Comparison of ENCODE assay signal across 8 mouse cellular contexts in genomic region chr12:32819823-32820605, GRCm38 (mm10). TPM values are rescaled to one million over a fixed set of nuclear protein-coding genes. Genes with fewer than 3 reads are reported as not detected.
DNase-seq lines count a peak whose midpoint lies in the region; ATAC-seq lines count a peak whose summit lies in the region.

No protein-coding gene starts in this region.

- H3K4me3 ChIP-seq in heart, embryonic 14.5 days (ENCODE audit: control insufficient read depth in 1 of 2, insufficient read depth in 1 of 2, low read depth in 1 of 2, low read length in 2 of 2): peak overlapping the region; percentile 78 to 87
- H3K4me3 ChIP-seq in liver, embryonic 13.5 days (replicated peaks): peak overlapping the region; percentile 87
- peak overlapping the region; percentile 86 for H3K4me3 ChIP-seq in stomach, embryonic 16.5 days (replicated peaks; ENCODE audit: low read length)

- no peaks in the 10 kb centered on the region for H3K27me3 ChIP-seq in heart, embryonic 14.5 days (ENCODE audit: control insufficient read depth, insufficient read depth, low read length)
- H3K27me3 ChIP-seq in liver, embryonic 13.5 days: no peaks in the 10 kb centered on the region
- no peaks in the 10 kb centered on the region for H3K27me3 ChIP-seq in stomach, embryonic 16.5 days (ENCODE audit: control insufficient read depth, insufficient read depth, low read length)

- under 1% methylated on average over 70 of the region's 80 CpGs for WGBS in heart, embryonic 14.5 days
- under 1% methylated on average over 78 of the region's 80 CpGs for WGBS in liver, embryonic 13.5 days (ENCODE audit: insufficient replicate concordance)
- WGBS in stomach, embryonic 16.5 days: 1% methylated on average over 46 of the region's 80 CpGs

- peak overlapping the region; percentile 87 for H3K4me2 ChIP-seq in heart, embryonic 14.5 days (ENCODE audit: low read length)
- H3K4me2 ChIP-seq in liver, embryonic 13.5 days: peak overlapping the region; percentile 93
- peak overlapping the region; percentile 64 for H3K4me2 ChIP-seq in stomach, embryonic 16.5 days (ENCODE audit: low read depth, low read length)

- peak; percentile 91 for DNase-seq in c-Kit-negative CD71-positive TER-119-positive erythroid progenitor cells, embryonic 14.5 days (ENCODE audit: low read depth, low spot score)
- DNase-seq in fibroblast of lung, adult 2 months (ENCODE audit: low read depth): peak; percentile 96
- DNase-seq in kidney, postnatal 14 days: peak; percentile 99
- DNase-seq in liver, embryonic 13.5 days: peak; percentile 98
- DNase-seq in neural tube, embryonic 10.5 days (ENCODE audit: extremely low spot score, low spot score): peak; percentile 98

- H3K9me3 ChIP-seq in heart, embryonic 14.5 days (ENCODE audit: control insufficient read depth, low read length): no peaks in the 10 kb centered on the region
- H3K9me3 ChIP-seq in liver, embryonic 13.5 days (replicated peaks): no peaks in the 10 kb centered on the region
- no peaks in the 10 kb centered on the region for H3K9me3 ChIP-seq in stomach, embryonic 16.5 days (replicated peaks; ENCODE audit: control insufficient read depth, low read length)

- peak overlapping the region; percentile 94 to 97 for H3K27ac ChIP-seq in heart, embryonic 14.5 days (replicated peaks in 1 of 2; ENCODE audit: control insufficient read depth in 1 of 2, insufficient read depth in 1 of 2, low read depth in 2 of 2, low read length in 2 of 2)
- H3K27ac ChIP-seq in liver, embryonic 13.5 days: peak overlapping the region; percentile 85
- peak overlapping the region; percentile 97 for H3K27ac ChIP-seq in stomach, embryonic 16.5 days (ENCODE audit: low read length)

- peak; percentile 86 for ATAC-seq in CD4-positive, CD25-positive, alpha-beta regulatory T cell, adult 4 months
- ATAC-seq in heart, embryonic 14.5 days (ENCODE audit: insufficient number of reproducible peaks, insufficient read depth, low FRiP score, low read depth): peak; percentile 97
- peak; percentile 95 for ATAC-seq in liver, embryonic 13.5 days (ENCODE audit: low read depth)
- peak; percentile 97 for ATAC-seq in stomach, embryonic 16.5 days (ENCODE audit: insufficient read depth, low FRiP score)

- peaks cover 2 to 11% of the 10 kb centered on the region in 2 experiments; a peak in 3 of 4 replicates for H3K4me1 ChIP-seq in heart, embryonic 14.5 days (ENCODE audit: control insufficient read depth in 2 of 2, insufficient read depth in 2 of 2, low read length in 2 of 2)
- peaks cover 11% of the 10 kb centered on the region for H3K4me1 ChIP-seq in liver, embryonic 13.5 days (replicated peaks)
- peaks cover 5% of the 10 kb centered on the region for H3K4me1 ChIP-seq in stomach, embryonic 16.5 days (ENCODE audit: control insufficient read depth, insufficient read depth, low read length)

- 0 out of 2 replicates have a peak, but pooled peaks cover 4% of the 10 kb centered on the region for H3K36me3 ChIP-seq in heart, embryonic 14.5 days (ENCODE audit: control insufficient read depth, insufficient read depth, low read length)
- H3K36me3 ChIP-seq in liver, embryonic 13.5 days: no peaks in the 10 kb centered on the region
- 0 out of 2 replicates have a peak, but pooled peaks cover 6% of the 10 kb centered on the region for H3K36me3 ChIP-seq in stomach, embryonic 16.5 days (ENCODE audit: control insufficient read depth, insufficient read depth, low read length)

- H3K9ac ChIP-seq in heart, embryonic 14.5 days (ENCODE audit: low read length): peak overlapping the region; percentile 84
- peak overlapping the region; percentile 84 for H3K9ac ChIP-seq in liver, embryonic 13.5 days
- peak overlapping the region; percentile 89 for H3K9ac ChIP-seq in stomach, embryonic 16.5 days (ENCODE audit: low read length)

RNA-seq across cellular contexts. Expression of gene Nampt, which starts 0.7 kb away (rescaled TPM):
- 10 to 100 TPM; 31.8 to 38.8 TPM for polyA plus RNA-seq in CD4-positive, CD25-positive, alpha-beta regulatory T cell, adult 4 months (2017; shearing (Covaris generic))
- 18.4 and 19.8 TPM in 2 replicates for polyA plus RNA-seq in heart, embryonic 14.5 days (2014; fragmentation: Nextera tagmentation; extraction: Ambion mirVana)
- polyA plus RNA-seq in liver, embryonic 13.5 days (2015; fragmentation: Nextera tagmentation; extraction: Ambion mirVana): 10.6 and 14.2 TPM in 2 replicates
- polyA plus RNA-seq in stomach, embryonic 16.5 days (2015; fragmentation: Nextera tagmentation; extraction: Ambion mirVana): 25.2 and 27.5 TPM in 2 replicates

Comparison
In these comparisons a context has a peak if more than half of its experiments do, and no peak if none do; other contexts are left out.
1. Peak in every context shown above with its lines: DNase-seq, ATAC-seq, H3K4me3 ChIP-seq and H3K27ac ChIP-seq.